Mouse (Mus musculus): ENCODE results near the gene Ppp2r5d.

Gene Ppp2r5d

GRCm38 (mm10) chr17:46704887-46705835, at the start of gene Ppp2r5d:
Gene Ppp2r5d (minus strand): TSS chr17:46705111.
- ATAC-seq (ENCODE audit: insufficient number of reproducible peaks, low FRiP score, low TSS enrichment), result peak; percentile 95

DNA sequence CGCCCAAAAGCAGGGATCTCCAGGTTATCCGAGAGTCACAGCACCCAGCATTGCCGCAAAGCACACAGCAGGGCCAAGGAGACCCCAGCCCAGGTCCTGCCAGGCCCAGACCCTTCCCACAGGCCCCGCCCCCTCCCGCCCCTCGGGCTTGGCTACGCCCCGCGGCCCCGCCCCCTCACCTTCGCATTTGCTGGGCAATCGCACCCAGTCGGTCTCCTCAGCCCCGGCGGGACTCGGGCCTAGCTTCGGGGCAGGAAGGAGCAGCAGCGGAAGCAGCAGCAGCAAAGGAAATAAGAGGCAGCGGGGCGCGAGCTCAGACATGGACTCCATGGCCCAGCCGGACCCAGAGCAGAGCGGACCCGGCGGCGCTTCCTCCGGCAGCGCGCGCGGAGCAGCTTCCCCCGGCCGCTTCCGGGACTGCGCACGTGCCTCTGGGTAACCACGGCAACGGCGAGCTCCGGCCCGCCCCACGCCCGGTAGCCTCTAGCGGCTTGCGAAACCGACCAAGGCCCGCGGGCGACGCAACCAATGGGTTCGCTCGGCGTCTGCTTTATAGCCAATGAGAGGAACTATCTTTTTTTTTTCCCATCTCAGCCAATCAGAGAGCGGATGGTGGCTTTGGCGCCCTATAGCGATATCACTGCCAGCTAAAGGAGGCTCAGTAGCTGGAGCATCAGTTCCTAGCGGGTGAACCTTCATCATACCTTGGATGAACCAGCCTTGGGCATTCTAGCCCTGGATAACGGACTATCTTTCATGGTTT, 47.1 kb upstream of the Ppp2r5d start, which contains the start of gene Cnpy3:
TSS of gene Cnpy3 (minus strand) at position 421 of the 763 bp plus-strand sequence.
- ATAC-seq (ENCODE audit: insufficient number of reproducible peaks, low FRiP score, low TSS enrichment), result peak; percentile 98

DNA sequence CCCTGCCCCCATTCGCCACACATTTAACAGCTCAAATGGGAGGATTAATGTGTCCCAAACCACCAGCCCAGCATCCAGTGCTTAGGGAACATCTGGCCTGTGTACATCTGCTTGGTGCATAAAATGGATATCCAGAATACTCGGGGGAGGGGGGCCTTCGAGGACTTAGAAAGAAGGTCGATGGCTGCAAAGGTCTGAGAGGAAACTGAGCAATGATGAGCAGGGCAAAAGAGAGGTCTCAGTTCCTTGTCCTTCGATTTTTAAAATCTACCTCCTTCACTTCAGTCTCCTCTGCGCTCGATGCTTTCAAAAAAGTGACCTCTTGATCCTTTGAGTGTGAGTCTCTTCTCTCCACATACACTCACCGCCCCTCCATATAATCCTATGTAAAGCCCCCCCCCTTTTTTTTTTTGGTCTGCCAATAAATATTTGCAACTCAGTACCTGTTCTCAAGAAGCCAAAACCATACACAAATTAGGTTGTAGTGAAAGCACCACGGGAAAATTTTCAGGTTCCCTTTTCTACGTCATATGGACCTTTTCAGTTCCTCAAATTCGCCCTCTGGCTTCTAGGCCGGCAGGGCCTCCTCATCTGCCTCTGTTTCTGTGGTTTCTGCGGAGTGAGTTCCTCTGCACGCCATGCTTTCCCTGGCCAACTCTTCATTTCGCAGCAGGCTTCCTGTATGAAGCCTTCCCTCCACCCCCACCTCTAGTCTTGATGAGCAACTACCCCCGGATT, 46.3 kb upstream of the Ppp2r5d start:
- peak; percentile 26; the same call in 1 of the 2 replicates for ATAC-seq (ENCODE audit: insufficient number of reproducible peaks, low FRiP score, low TSS enrichment)

DNA sequence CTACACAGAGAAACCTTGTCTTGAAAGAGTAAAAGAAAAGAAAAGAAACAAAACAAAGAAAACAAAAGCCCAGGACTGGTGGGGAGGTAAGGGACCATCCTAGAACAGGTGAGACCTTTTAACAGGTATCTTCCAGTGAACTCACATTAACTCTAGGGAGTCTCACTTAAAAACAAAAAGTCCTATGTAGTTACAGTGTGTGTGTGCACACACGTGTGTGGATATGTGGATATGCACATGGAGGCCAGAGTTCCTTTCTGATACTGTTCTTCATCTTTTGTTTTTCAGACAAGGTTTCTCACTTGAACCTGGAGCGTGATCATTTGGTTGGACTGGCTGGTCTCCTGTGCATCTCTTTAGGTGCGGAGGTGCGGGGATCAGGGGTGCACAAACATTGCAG, 45.7 kb upstream of the Ppp2r5d start:
- no peak for ATAC-seq (ENCODE audit: insufficient number of reproducible peaks, low FRiP score, low TSS enrichment)

- no peak for ATAC-seq (ENCODE audit: insufficient number of reproducible peaks, low FRiP score, low TSS enrichment)
Observed at GRCm38 (mm10) chr17:46749282-46749681, 44.4 kb upstream of the Ppp2r5d start.

DNA sequence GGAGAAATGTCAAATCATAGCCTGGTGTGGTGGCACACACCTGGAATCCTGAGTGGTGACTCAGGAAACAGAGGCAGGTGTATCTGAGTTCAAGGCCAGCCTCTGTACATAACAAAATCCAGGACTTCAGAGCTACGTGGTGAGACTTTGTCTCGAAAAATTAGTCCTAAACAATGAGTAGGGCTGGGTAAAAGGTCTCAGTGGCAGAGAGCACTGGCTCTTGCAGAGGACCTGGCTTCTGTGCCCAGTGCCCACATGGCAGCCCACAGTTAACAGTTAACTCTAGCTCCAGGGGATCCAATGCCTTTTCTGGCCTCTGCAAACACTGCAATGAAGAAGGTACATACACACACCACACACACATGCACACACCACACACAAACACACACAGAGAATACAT, 42.9 kb upstream of the Ppp2r5d start:
- ATAC-seq (ENCODE audit: insufficient number of reproducible peaks, low FRiP score, low TSS enrichment), result no peak

GRCm38 (mm10) chr17:46747234-46747633, 42.3 kb upstream of the Ppp2r5d start:
- no peak for ATAC-seq (ENCODE audit: insufficient number of reproducible peaks, low FRiP score, low TSS enrichment)

GRCm38 (mm10) chr17:46745506-46745905, 40.6 kb upstream of the Ppp2r5d start:
- ATAC-seq (ENCODE audit: insufficient number of reproducible peaks, low FRiP score, low TSS enrichment), result no peak

DNA sequence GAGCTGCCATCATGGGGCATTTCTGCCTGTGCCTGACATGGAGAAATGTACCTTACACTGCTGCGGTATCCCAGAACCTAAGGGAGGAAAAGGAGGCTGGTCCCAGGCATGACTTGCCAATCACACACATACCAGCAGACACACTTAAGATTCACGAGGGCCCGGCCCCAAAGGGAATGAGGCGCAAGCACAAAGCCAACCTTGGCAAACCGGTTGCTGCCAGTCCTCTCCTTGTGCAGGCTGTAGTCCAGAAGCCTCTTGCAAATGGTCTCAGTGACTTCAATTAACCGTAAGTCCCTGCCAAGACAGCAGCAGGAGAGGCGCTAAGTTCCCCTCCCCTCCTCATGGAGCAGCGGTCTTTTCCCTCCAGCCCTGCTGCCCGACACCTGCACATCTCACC, 38.1 kb upstream of the Ppp2r5d start:
- no peak for ATAC-seq (ENCODE audit: insufficient number of reproducible peaks, low FRiP score, low TSS enrichment)

DNA sequence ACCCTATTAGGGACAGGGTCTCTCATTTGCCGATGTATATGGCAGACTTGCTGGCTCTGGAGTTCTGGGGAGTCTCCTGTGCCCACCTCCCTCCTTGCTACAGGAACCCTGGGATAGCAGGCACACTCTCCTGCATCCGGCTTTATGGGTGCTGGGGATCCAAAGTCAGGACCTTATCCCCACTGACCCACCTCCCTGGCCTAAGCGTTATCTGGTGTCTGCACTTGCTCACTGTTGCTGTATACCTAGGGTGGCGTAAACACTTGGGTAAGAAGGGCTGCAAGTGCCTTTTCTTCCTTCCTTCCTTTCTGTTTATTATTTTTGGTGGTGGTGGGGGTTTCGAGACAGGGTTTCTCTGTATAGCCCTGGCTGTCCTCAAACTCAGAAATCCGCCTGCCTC, 36.4 kb upstream of the Ppp2r5d start:
- ATAC-seq (ENCODE audit: insufficient number of reproducible peaks, low FRiP score, low TSS enrichment), result no peak

DNA sequence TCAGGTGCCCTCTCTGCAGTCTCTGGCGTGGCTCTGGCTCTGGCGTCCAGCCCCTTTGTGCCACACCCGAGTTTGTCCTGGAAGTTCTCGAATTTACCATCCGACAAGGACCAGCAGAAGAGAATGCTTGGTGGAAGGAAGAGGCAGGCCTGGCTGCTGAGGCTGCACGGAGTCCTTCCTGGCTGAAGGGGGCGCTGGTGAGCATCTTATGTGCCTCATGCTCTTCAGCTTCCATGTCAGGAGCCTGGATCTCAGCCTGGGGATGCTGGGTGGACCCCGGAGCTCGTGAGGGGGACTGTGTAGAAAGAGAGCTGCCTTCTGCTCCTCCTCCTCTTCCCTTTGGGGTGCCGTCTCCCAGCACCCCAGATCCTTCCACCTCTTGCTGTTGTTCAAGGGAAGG, 31.2 kb upstream of the Ppp2r5d start:
- no peak for ATAC-seq (ENCODE audit: insufficient number of reproducible peaks, low FRiP score, low TSS enrichment)

GRCm38 (mm10) chr17:46735287-46735686, 30.4 kb upstream of the Ppp2r5d start:
- no peak for ATAC-seq (ENCODE audit: insufficient number of reproducible peaks, low FRiP score, low TSS enrichment)

DNA sequence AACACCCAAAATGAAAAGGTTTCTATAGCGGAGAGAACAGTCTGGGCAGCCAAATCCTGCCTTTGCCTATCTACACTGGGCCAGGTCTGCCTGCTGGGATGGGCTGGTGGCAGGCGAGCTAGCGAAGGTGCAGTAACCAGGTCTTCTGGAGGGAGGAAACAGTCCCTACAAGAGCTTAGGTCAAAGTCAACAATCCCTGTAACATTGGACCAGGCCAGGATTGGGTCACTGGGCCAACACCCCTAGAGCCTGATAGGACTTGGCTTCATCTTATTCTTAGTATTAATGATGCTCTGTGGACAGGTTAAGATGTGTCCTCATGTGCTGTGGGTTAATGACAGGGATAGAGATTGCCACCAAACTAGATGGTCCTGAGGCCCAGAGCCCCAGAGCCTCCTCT, 29.1 kb upstream of the Ppp2r5d start:
- no peak for ATAC-seq (ENCODE audit: insufficient number of reproducible peaks, low FRiP score, low TSS enrichment)

DNA sequence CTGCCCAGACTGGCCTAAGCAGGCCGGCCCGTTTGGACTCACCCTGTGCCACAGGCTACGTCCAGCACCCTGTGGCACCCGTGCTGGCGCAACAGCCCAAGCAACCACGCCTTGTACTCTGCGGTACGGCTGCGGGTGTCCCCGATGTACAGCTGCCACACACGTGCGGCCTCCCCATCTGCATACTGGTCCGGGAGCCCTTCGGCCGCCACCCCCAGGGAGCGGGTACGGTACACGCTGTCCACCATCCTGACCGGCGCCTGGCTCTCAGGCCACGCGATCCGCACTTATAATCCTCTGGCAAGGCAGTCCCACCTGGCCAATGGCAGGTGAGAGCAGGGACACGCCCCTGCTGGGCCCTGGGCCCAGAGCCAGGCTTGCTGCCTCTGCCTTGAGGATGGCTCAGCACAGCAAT, 24.0 kb upstream of the Ppp2r5d start, which contains the start of gene Gnmt:
TSS of gene Gnmt (minus strand) at position 265 of the 415 bp plus-strand sequence.
- ATAC-seq (ENCODE audit: insufficient number of reproducible peaks, low FRiP score, low TSS enrichment), result peak; percentile 45; the same call in 1 of the 2 replicates

DNA sequence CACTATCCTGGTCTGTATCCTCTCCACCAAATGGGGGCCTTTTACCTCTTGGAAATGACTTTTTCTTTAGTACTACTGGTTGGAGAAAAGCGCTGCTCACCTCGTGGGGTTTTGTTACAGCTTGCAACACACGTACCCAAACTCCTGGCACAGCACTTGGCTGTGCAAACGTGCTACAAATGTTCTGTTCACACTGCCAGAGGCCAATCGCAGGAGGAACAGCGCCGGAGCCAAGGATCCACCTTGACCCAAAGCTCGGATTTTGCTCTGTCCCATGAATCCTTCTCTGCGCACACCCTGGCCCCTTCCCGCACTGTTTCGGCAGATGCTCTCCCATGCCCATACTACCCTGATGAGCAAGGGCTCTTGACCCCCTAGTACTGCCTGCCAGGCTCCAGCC, 23.6 kb upstream of the Ppp2r5d start:
- no peak for ATAC-seq (ENCODE audit: insufficient number of reproducible peaks, low FRiP score, low TSS enrichment)

GRCm38 (mm10) chr17:46728021-46728420, 23.1 kb upstream of the Ppp2r5d start:
- no peak for ATAC-seq (ENCODE audit: insufficient number of reproducible peaks, low FRiP score, low TSS enrichment)

DNA sequence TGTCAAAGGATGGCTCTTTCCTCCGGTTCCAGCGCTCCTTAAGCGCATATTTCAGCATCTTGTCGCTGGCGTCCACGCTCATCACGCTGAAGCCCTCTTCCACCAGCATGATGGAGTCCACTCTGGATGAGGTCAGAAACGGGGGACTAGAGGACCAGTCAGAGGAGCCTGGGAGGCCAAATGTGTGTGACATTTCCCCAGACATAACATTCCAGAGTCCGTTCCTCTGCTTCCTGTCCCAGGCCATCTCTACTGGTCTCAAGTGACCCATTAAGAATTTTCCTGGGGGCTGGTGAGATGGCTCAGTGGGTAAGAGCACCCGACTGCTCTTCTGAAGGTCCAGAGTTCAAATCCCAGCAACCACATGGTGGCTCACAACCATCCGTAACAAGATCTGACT, 22.4 kb upstream of the Ppp2r5d start:
- ATAC-seq (ENCODE audit: insufficient number of reproducible peaks, low FRiP score, low TSS enrichment), result no peak

GRCm38 (mm10) chr17:46725731-46726645, 21.1 kb upstream of the Ppp2r5d start:
- ATAC-seq (ENCODE audit: insufficient number of reproducible peaks, low FRiP score, low TSS enrichment), result peak; percentile 77

- ATAC-seq (ENCODE audit: insufficient number of reproducible peaks, low FRiP score, low TSS enrichment), result 0 out of 2 replicates have a peak, but pooled peaks have one; percentile 24
Observed at GRCm38 (mm10) chr17:46725273-46725672, 20.4 kb upstream of the Ppp2r5d start.

Measured in cerebellum, adult (tissue).